Mouse (Mus musculus): ENCODE data around the gene Haspin.

Gene Haspin

GRCm38 (mm10) chr11:73087700-73088480 is 50.2 kb downstream of the Haspin start:
- no peak for DNase-seq (ENCODE audit: low spot score)

Measured in adipocyte (in vitro differentiated cells).